Mouse (Mus musculus) embryonic fibroblast, embryonic 13.5 days (primary cell): ENCODE measurements around the gene Hist1h2ab.

Experiments used
- CTCF ChIP-seq: IDR thresholded peaks from 2 replicates; pipeline ENCODE4 v1.5.1; 2011; ENCODE audit warnings: mild to moderate bottlenecking, control low read depth, low read length, moderate library complexity, borderline replicate concordance; ENCODE audit not compliant: insufficient read depth
- POLR2A ChIP-seq: IDR thresholded peaks from 2 replicates; pipeline ENCODE4 v1.6.1; 2011; ENCODE audit warnings: low read depth, mild to moderate bottlenecking, control low read depth, low read length, moderate library complexity

GRCm38 (mm10) chr13:23739069-23739921 lies 11.6 kb upstream of the Hist1h2ab start:
- TF ChIP-seq CTCF (no peak), POLR2A (peak; percentile 84)
